Mouse (Mus musculus) ES-Bruce4 (cell line): Measurements from ENCODE around the gene Ska2. TPM values are rescaled to one million over a fixed set of nuclear protein-coding genes. Genes with fewer than 3 reads are reported as not detected.

ENCODE experiments used
- H3K27ac ChIP-seq: 2 replicates; pipeline ENCODE4 v1.5.1; 2012; ENCODE audit warnings: low read length, inconsistent platforms; ENCODE audit not compliant: insufficient read depth
- H3K27me3 ChIP-seq: 2 replicates; pipeline ENCODE4 v1.6.1; 2012; ENCODE audit warnings: mild to moderate bottlenecking, low read length, inconsistent platforms; ENCODE audit not compliant: control insufficient read depth, poor library complexity, insufficient read depth, severe bottlenecking
- H3K36me3 ChIP-seq: 2 replicates; pipeline ENCODE4 v1.6.1; 2012; ENCODE audit warnings: inconsistent platforms, mild to moderate bottlenecking, low read length, moderate library complexity; ENCODE audit not compliant: control insufficient read depth, poor library complexity, insufficient read depth, severe bottlenecking
- H3K4me1 ChIP-seq: one replicate; pipeline ENCODE4 v1.8.1; 2011; ENCODE audit warnings: low read length; ENCODE audit not compliant: control insufficient read depth, insufficient read depth
- H3K4me3 ChIP-seq: 2 replicates; pipeline ENCODE4 v1.5.1; 2011; ENCODE audit warnings: low read depth, mild to moderate bottlenecking, low read length
- H3K9ac ChIP-seq: 2 replicates; pipeline ENCODE4 v1.6.1; 2012; ENCODE audit warnings: low read depth, mild to moderate bottlenecking, inconsistent platforms; ENCODE audit not compliant: poor library complexity, severe bottlenecking
- H3K9me3 ChIP-seq: replicated peaks from 2 replicates; pipeline ENCODE4 v1.6.1; 2012; ENCODE audit warnings: mild to moderate bottlenecking, low read length, inconsistent platforms; ENCODE audit not compliant: control insufficient read depth, poor library complexity, insufficient read depth, severe bottlenecking
- CTCF ChIP-seq: IDR thresholded peaks from one replicate; pipeline ENCODE4 v1.8.1; 2011; ENCODE audit warnings: low read depth, low read length
- EP300 ChIP-seq: IDR thresholded peaks from 2 replicates; pipeline ENCODE4 v1.6.1; 2011; ENCODE audit warnings: low read depth, low read length; ENCODE audit not compliant: insufficient read depth
- POLR2A ChIP-seq: IDR thresholded peaks from one replicate; pipeline ENCODE4 v1.8.1; 2011; ENCODE audit warnings: low read length; ENCODE audit not compliant: insufficient read depth
- polyA plus RNA-seq: library from polyadenylated mRNA; stranded (reverse); fragments of >200 nt; gene quantifications from 2 replicates; pipeline ENCODE4 v1.2.4, GENCODE M21; 2011; ENCODE audit warnings: low read depth; ENCODE audit not compliant: missing spikeins, insufficient read depth, insufficient read length

The Ska2 gene
- polyA plus RNA-seq, 1 experiment: 104 TPM

GRCm38 (mm10) chr11:87136233-87136632, 27.2 kb downstream of the Ska2 start:
- no peak overlapping the region for H3K4me3 ChIP-seq
- no peak overlapping the region for H3K27ac ChIP-seq
- no peak overlapping the region for H3K9ac ChIP-seq
- H3K27me3 ChIP-seq: no peaks in the 10 kb centered on the region
- no peaks in the 10 kb centered on the region for H3K4me1 ChIP-seq
- H3K36me3 ChIP-seq: peaks cover 20% of the 10 kb centered on the region
- H3K9me3 ChIP-seq: no peaks in the 10 kb centered on the region
- TF ChIP-seq EP300 (no peak), POLR2A (no peak), CTCF (no peak)

GRCm38 (mm10) chr11:87158012-87158411, 49.0 kb downstream of the Ska2 start:
- Histone ChIP-seq H3K27me3 (no peaks in the 10 kb centered on the region), H3K36me3 (peaks cover 10% of the 10 kb centered on the region), H3K9me3 (no peaks in the 10 kb centered on the region), H3K27ac (no peak overlapping the region), H3K4me3 (no peak overlapping the region), H3K9ac (no peak overlapping the region), H3K4me1 (no peaks in the 10 kb centered on the region)
- TF ChIP-seq CTCF (no peak), POLR2A (no peak), EP300 (no peak)

GRCm38 (mm10) chr11:87162687-87163086, 53.7 kb downstream of the Ska2 start:
- TF ChIP-seq EP300 (no peak), CTCF (no peak)
- no peak overlapping the region for H3K27ac ChIP-seq
- H3K9ac ChIP-seq: no peak overlapping the region
- H3K36me3 ChIP-seq: peaks cover 29% of the 10 kb centered on the region
- no peaks in the 10 kb centered on the region for H3K9me3 ChIP-seq
- no peaks in the 10 kb centered on the region for H3K27me3 ChIP-seq
- H3K4me1 ChIP-seq: no peaks in the 10 kb centered on the region
- H3K4me3 ChIP-seq: no peak overlapping the region

GRCm38 (mm10) chr11:87163751-87164150, 54.7 kb downstream of the Ska2 start:
- Histone ChIP-seq H3K9ac (no peak overlapping the region), H3K27ac (no peak overlapping the region), H3K27me3 (no peaks in the 10 kb centered on the region), H3K9me3 (no peaks in the 10 kb centered on the region), H3K36me3 (peaks cover 36% of the 10 kb centered on the region), H3K4me1 (no peaks in the 10 kb centered on the region), H3K4me3 (no peak overlapping the region)
- TF ChIP-seq EP300 (no peak), POLR2A (no peak), CTCF (no peak)

GRCm38 (mm10) chr11:87173625-87174024, 64.6 kb downstream of the Ska2 start:
- H3K4me1 ChIP-seq: no peaks in the 10 kb centered on the region
- peaks cover 15% of the 10 kb centered on the region for H3K36me3 ChIP-seq
- H3K4me3 ChIP-seq: no peak overlapping the region
- H3K9me3 ChIP-seq: no peaks in the 10 kb centered on the region
- H3K9ac ChIP-seq: no peak overlapping the region
- H3K27me3 ChIP-seq: no peaks in the 10 kb centered on the region
- no peak for TF ChIP-seq CTCF
- no peak for TF ChIP-seq EP300
- TF ChIP-seq POLR2A: no peak
- no peak overlapping the region for H3K27ac ChIP-seq

Other genes with a start within 250 kb of the Ska2 start
- 6.2 and 6.9 TPM in 2 replicates for gene Ypel2, start 115.5 kb upstream of the Ska2 start, polyA plus RNA-seq
- 6.3 TPM in 2 replicates for gene Gdpd1, start 35.2 kb upstream of the Ska2 start, polyA plus RNA-seq
- gene Smg8, start 22.5 kb upstream of the Ska2 start, polyA plus RNA-seq: 27.1 and 28.9 TPM in 2 replicates
- gene Prr11, start 526 bp upstream of the Ska2 start, polyA plus RNA-seq: 34.3 and 36.7 TPM in 2 replicates
- 51.4 and 55.9 TPM in 2 replicates for gene Trim37, start 17.8 kb downstream of the Ska2 start, polyA plus RNA-seq
- gene Ppm1e, start 249.8 kb downstream of the Ska2 start, polyA plus RNA-seq: 1.2 and 1.4 TPM in 2 replicates